Mouse (Mus musculus) left cerebral cortex, postnatal 4 days (tissue): Measurements from ENCODE around the gene Adra1d. TPM values are rescaled to one million over a fixed set of nuclear protein-coding genes. Genes with fewer than 3 reads are reported as not detected.

Experiments used
- DNase-seq: peaks from one replicate; pipeline ENCODE4 v3.0.0-alpha.2; 2022
- intact Hi-C: fragments of 180-260 bp; cut with DNase I; formaldehyde crosslinking; loops from one replicate; pipeline ENCODE4 v1.15.1; 2025
- total RNA-seq, 2 experiments: library from RNA; stranded (reverse); gene quantifications; 2 replicates each; pipeline ENCODE4 v1.2.3; 2021

Adra1d gene
- total RNA-seq = 1 to 10 TPM; 2.6 to 4.5 TPM

GRCm38 (mm10) chr2:131561891-131562585, at the start of gene Adra1d:
Gene Adra1d, minus strand, starts transcription at chr2:131562283.
- intact Hi-C loops = loop anchor here (2.0 kb wide), 1 partner anchor 251 kb away; no protein-coding TSS in a partner anchor

DNA sequence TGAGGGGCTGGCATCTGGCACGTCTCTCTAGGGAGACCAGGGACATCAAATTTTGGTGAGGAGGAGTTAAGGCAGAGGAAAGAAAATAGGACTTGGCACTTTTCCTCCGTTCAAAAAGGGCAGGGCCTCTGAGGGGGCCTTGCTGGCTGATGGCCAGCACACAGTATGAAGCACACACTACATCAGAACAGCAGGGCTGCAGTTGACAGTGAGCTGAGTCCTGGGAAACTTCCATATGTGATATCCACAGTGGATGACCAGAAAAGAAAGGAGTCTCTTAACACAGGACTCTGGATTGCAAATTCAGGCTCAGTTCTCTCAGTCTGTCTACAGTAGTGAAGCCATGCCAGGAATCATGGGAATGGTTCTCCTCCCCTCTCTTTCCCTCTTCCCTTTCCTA, 39.8 kb upstream of the Adra1d start:
- DNase-seq = peak; percentile 15
- intact Hi-C loops = no loop called here

More at GRCm38 (mm10) chr2:131561891-131562585, at the start of gene Adra1d:
- peak; percentile 36 for DNase-seq

GRCm38 (mm10) chr2:131594871-131595270, 32.8 kb upstream of the Adra1d start:
- intact Hi-C loops = no loop called here
- peak; percentile 31 for DNase-seq

GRCm38 (mm10) chr2:131587521-131587920, 25.4 kb upstream of the Adra1d start:
- DNase-seq = no peak
- intact Hi-C loops = no loop called here

DNA sequence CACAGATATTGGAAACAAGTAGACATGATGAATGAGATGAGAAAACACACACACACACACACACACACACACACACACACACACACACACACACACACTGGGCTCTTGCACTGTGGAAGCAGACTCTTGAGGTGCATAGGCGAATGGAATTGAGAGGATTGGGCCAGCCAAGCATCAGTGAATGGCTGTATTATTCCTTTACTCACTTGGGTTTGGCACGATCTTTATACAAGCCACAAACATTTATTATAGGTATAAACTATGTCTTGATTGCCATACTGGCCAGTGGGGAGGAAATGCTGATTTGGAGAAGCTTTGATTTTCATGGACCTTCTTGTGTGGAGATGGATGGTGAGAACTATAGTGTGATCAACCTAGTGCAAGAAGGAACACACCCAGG, 19.4 kb upstream of the Adra1d start:
- intact Hi-C loops = no loop called here
- DNase-seq = no peak

DNA sequence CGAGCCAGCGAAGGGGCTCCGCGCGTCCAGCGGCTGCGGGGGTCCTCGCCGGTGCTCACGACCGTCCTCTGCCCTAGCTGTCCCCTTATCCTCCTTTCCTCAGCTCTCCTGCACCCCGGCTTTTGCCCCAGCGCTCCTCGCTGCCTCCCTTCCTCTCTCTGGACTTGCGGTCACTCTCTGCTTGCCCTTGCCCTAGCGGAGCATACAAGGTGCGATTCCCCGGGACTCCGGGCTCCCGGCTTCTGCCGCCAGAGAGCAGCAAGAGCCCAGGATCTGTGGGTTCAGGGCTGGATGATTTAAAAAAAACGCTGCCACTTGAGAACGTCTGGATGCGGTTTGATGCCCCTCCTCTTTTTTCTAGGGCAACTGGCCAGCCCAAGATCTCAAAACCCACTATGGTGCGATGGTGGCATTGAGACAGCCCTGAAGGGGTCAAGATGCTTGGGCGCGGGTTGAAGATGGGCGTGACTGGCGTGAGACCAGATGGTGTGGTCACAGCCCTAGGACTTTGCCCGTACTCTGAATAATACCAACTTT, 571 bp upstream of the Adra1d start:
- peak; percentile 82 for DNase-seq
- intact Hi-C loops = loop anchor here (2.0 kb wide), 1 partner anchor 250 kb away; no protein-coding TSS in a partner anchor

DNA sequence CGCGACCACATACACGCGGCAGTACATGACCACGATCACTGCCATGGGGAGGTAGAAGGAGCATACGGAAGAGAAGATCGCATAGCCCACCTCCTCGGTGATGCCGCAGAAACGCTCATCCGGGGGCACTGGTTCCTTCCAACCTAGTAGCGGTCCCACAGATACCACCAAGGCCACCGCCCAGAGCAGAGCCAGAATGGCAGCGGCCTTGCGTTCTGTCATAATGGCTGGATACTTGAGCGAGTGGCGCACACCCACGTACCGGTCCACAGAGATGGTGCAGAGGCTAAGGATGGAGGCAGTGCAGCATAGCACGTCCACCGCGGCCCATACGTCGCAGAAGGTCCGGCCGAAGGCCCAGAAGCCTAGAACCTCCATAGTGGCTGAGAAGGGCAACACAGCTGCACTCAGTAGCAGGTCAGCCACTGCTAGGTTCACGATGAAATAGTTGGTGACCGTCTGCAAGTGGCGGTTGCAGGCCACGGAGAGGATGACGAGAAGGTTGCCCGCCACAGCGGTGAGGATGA, 676 bp downstream of the Adra1d start:
- no peak for DNase-seq
- intact Hi-C loops = no loop called here

GRCm38 (mm10) chr2:131560205-131560919, 1.7 kb downstream of the Adra1d start:
- intact Hi-C loops = no loop called here
- DNase-seq = no peak

- intact Hi-C loops = no loop called here
- DNase-seq = no peak
Observed at GRCm38 (mm10) chr2:131557896-131558295, 4.2 kb downstream of the Adra1d start.

DNA sequence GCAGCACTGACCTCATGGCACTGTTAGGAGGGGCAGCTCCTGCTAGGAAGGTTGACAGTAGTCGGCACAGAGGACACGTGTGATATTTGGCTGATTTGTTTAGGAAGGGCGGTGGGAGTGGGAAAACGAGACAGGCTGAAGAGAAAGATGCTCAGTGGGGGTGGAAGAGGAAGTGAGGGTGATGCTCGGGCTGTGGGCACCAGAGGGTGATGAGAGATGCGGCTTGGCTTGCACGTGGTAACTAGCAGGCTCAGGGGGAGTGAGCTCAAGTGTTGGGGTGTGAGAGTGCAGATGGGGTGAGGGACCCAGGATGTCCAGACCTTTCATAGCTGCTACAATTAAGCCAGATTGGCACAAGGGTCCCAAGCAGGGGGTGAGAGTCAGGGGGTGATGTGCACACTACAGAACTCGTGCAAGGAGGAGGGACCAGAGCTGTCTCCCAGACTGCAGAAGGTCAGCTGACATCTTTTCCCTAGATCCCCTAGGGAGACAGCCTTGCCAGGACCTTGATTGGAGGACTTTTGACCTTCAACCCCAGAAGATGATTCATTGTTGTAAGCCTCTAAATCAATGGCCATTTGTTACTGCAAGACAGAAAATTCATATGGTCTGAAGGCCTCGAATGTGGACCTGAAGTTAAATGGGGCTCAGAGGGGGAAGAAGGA, 9.2 kb downstream of the Adra1d start:
- intact Hi-C loops = no loop called here
- no peak for DNase-seq

- intact Hi-C loops = no loop called here
- DNase-seq = peak; percentile 34
Observed at GRCm38 (mm10) chr2:131551701-131552620, 10.1 kb downstream of the Adra1d start.

GRCm38 (mm10) chr2:131550906-131551305, 11.2 kb downstream of the Adra1d start:
- intact Hi-C loops = no loop called here
- DNase-seq = no peak

- intact Hi-C loops = no loop called here
Observed at GRCm38 (mm10) chr2:131550474-131550873, 11.6 kb downstream of the Adra1d start.

DNA sequence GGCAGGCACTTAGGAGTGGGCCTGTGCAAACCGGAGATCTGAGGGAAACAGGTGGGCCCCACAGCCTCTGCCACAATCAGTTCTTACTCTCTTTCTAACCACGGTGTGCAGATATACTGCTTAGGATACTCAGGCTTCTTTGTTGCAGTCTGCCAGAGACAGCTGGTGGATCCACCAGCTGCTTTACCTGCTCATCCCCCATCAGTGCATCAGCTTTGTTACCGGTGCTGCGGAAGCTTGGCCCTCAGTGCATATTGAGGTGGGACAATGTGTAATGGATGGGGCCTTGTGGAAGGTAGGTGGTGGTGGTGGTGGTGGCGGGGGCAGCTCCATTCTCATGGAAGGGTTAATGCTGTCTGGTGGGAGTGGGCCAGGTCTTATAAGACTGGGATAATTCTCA, 13.0 kb downstream of the Adra1d start:
- intact Hi-C loops = loop anchor here (5.0 to 10.0 kb wide), 2 partner anchors 263 to 396 kb away; no protein-coding TSS in a partner anchor
- no peak for DNase-seq

More at GRCm38 (mm10) chr2:131550474-131550873, 11.6 kb downstream of the Adra1d start:
- no peak for DNase-seq

DNA sequence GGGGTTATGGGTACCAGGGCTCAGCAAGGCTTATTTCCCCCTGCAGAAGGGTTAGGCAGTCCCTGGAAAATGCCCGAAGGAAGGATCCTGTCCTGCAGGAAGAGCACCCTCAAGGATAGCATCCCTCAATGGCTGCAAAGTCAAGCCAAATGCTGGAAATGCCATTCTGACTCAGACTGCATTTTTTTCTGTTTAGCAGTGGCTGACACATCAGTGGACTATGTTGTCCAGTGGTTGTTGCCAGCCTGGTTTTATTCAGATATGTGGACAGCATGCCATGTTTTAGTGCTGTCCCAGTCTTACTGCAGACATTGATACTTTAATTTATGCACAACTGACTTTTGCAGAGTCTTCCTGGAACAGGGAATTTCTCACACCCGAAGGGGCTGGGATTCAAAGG, 13.8 kb downstream of the Adra1d start:
- intact Hi-C loops = loop anchor here (5.0 to 10.0 kb wide), 2 partner anchors 264 to 396 kb away; no protein-coding TSS in a partner anchor
- DNase-seq = no peak

DNA sequence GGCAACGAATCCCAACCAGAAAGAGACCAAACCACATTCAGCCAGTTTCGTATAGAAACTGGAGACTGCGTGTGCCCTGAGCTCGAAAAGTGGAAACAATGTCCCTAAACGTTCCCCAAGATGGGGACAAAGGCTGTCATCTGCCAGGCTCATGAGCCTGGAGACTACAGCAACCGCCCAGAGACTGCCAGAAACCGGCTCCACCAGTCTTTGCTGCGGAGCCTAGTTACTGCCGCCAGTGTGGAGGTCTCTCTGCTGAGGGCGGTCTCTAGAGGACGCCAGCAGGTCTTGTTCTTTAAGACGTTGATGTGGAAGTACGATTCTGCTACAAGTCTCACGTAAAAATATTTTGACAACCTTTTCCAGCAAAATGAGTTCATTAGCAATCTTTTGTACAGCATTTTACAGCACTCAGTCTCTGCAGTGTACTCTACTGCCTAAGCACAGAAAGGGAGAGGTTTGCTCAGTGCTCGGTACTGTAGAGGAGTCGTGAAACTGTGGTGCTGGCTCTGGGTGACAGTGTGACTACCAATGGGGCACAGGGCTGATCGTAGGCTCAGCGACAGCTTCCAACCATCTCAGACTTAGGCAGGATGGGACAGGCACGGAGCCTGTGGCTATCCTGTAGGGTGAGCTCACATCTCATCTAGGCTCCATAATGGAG, 15.2 kb downstream of the Adra1d start:
- no peak for DNase-seq
- intact Hi-C loops = loop anchor here (5.0 to 10.0 kb wide), 2 partner anchors 265 to 398 kb away; no protein-coding TSS in a partner anchor

GRCm38 (mm10) chr2:131546308-131546700, 15.8 kb downstream of the Adra1d start:
- DNase-seq = no peak
- intact Hi-C loops = loop anchor here (5.0 to 10.0 kb wide), 2 partner anchors 266 to 398 kb away; no protein-coding TSS in a partner anchor

DNA sequence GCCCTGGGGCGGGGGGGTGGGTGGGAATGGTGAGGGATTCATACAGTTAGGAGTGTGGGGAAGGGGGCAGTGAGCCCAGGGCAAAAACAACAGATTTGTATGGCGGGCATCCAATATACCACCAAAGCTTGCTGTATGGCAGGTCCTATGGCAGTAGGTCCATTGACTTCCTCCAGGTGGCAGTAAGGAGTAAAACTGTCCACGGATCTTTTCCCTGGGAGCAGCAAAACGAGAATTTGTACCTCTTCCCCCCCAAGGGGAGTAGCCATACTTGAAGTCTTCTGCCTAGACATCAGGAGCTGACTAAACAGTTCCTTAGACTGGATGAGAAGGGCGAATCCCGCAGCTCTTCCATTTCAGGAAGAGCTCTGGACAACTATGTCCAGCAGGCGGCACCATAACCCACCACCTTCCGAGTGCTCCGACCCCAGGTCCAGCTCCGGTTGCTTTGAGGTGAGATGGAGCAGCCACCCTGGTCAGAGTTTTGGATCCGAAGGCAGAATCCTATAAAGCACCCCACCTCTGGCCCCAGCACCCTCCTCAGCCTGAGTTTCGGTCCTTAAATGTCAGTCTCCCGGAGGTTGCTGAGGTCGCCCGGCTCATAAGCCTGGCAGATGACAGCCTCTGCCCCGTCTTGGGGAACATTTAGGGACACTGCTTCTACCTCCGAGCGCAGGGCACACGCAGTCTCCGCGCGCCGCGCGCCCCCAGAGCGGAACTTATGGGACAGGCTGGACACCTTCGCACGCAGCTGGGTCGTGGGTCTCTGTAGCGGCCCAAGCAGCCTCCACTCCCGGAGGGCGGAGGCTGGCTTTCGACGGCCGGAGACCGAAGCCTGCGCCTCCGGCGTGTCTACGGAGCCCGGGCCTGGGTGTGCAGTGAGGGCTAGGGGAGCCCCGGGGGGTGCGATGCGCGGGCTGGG, 16.4 kb downstream of the Adra1d start:
- intact Hi-C loops = loop anchor here (5.0 to 10.0 kb wide), 2 partner anchors 267 to 399 kb away; no protein-coding TSS in a partner anchor
- DNase-seq = peak; percentile 69
